Mouse (Mus musculus) forebrain, embryonic 16.5 days (tissue): Measurements from ENCODE around the gene Cap2. TPM values are rescaled to one million over a fixed set of nuclear protein-coding genes. Genes with fewer than 3 reads are reported as not detected.

Experiments
- ATAC-seq: fragments of 200-750 bp; cut with Nextera tagmentation; 2 replicates; pipeline ENCODE4 v1.8.0; 2017; ENCODE audit warnings: mild to moderate bottlenecking, moderate library complexity
- H3K27ac ChIP-seq: fragments of 300-500 bp; sonication (generic); 2 replicates; pipeline ENCODE4 v1.5.1; 2014; ENCODE audit warnings: low read length, control low read depth
- H3K27me3 ChIP-seq: fragments of 300-500 bp; sonication (generic); replicated peaks from 2 replicates; pipeline ENCODE4 v1.6.1; 2014; ENCODE audit warnings: low read length; ENCODE audit not compliant: control insufficient read depth, insufficient read depth
- H3K36me3 ChIP-seq: fragments of 300-500 bp; sonication (generic); 2 replicates; pipeline ENCODE4 v1.6.1; 2014; ENCODE audit not compliant: control insufficient read depth, insufficient read depth
- H3K4me1 ChIP-seq: fragments of 300-500 bp; sonication (generic); replicated peaks from 2 replicates; pipeline ENCODE4 v1.6.1; 2014; ENCODE audit warnings: low read length; ENCODE audit not compliant: control insufficient read depth, insufficient read depth
- H3K4me2 ChIP-seq: fragments of 300-500 bp; sonication (generic); 2 replicates; pipeline ENCODE4 v1.6.1; 2014; ENCODE audit warnings: mild to moderate bottlenecking, low read length, control low read depth
- H3K4me3 ChIP-seq: fragments of 300-500 bp; sonication (generic); replicated peaks from 2 replicates; pipeline ENCODE4 v1.5.1; 2014; ENCODE audit warnings: mild to moderate bottlenecking, low read length, control low read depth
- H3K9ac ChIP-seq: fragments of 300-500 bp; sonication (generic); replicated peaks from 2 replicates; pipeline ENCODE4 v1.6.1; 2014; ENCODE audit warnings: low read depth, low read length, control low read depth
- H3K9me3 ChIP-seq: fragments of 300-500 bp; sonication (generic); 2 replicates; pipeline ENCODE4 v1.6.1; 2016; ENCODE audit warnings: low read length; ENCODE audit not compliant: control insufficient read depth
- WGBS: fragments of 180-500 bp; shearing (Covaris S2); extraction: QIAGEN DNeasy Blood & Tissue Kit; methylation state at CpG from one replicate; pipeline ENCODE4 v1.1.7; 2014; 5-methylcytosine and 5-hydroxymethylcytosine counted together
- polyA plus RNA-seq: library from polyadenylated mRNA; unstranded; fragments of >200 nt; fragmentation: Nextera tagmentation; extraction: Ambion mirVana; gene quantifications from 2 replicates; pipeline ENCODE4 v1.2.1, GENCODE M21; 2015

Gene Cap2
- polyA plus RNA-seq, 1 experiment from 2014 or later: 15.6 TPM

DNA sequence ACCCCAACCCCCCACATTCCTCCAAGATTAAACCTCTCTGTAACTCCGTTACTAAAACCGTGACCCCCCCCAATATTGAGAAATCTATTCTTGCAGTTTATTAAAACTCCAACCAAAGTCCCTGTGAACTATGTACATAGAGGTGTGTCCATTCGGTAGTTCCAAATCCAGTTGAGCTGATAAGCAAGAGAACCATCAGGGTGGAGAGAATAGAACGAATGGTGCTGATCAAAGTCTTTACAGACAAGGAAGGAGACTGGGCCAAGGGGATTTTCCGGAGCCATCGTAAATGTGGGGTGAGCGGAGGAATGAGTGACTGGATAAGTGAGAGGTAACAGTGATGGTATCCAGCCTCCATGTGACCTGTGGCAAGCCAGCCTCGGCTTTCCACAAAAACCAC, 28.9 kb downstream of the Cap2 start:
- Histone ChIP-seq H3K9me3 (no peaks in the 10 kb centered on the region), H3K36me3 (no peaks in the 10 kb centered on the region), H3K27me3 (no peaks in the 10 kb centered on the region), H3K4me3 (no peak overlapping the region), H3K4me2 (no peak overlapping the region), H3K9ac (no peak overlapping the region), H3K4me1 (peaks cover 14% of the 10 kb centered on the region), H3K27ac (no peak overlapping the region)
- ATAC-seq: no peak
- 85% methylated on average over 8 of the region's 8 CpGs for WGBS

DNA sequence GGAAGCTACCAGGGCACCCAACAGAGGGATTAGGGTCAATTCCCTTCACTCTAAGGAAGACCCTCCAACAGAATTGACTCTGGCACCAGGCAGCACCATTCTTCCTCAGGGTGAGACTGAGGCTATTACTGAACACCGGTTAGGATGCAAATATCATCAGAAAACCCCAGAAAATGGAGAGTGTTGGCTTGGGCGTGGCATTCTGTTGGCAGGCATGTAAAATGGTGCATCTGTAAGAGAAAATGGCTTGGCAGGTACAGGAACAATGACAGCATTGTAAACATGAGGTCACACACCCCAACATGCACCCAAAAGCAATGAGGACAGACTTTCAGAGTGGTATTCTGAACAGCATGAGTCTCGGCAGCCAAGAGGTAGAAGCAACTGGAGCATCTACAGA, 30.0 kb downstream of the Cap2 start:
- no peak for ATAC-seq
- peaks cover 14% of the 10 kb centered on the region for H3K4me1 ChIP-seq
- H3K27ac ChIP-seq: no peak overlapping the region
- H3K27me3 ChIP-seq: no peaks in the 10 kb centered on the region
- no peak overlapping the region for H3K4me2 ChIP-seq
- H3K9me3 ChIP-seq: no peaks in the 10 kb centered on the region
- no peak overlapping the region for H3K4me3 ChIP-seq
- H3K9ac ChIP-seq: no peak overlapping the region
- WGBS: 87% methylated on average over 3 of the region's 3 CpGs
- H3K36me3 ChIP-seq: no peaks in the 10 kb centered on the region

DNA sequence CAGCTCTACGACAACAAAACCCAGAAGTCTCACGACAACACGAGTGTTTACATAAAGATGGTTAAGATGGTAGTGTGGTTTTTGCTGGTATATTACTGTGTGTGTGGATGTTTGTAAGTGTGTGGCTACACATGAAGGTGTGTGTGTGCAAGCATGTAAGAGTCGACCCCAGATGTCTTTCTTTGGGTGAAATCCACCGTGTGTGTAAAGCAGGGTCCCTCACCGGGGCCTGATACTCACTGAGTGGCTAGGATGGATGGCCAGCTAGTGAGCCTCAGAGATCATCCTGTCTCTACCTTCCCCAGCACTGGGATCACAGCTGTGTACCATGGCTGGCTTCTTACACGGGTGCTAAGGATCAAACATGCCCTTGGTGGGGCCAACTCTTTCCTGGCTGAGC, 30.6 kb downstream of the Cap2 start:
- Histone ChIP-seq H3K4me1 (peaks cover 14% of the 10 kb centered on the region), H3K4me3 (no peak overlapping the region), H3K36me3 (no peaks in the 10 kb centered on the region), H3K27me3 (no peaks in the 10 kb centered on the region), H3K4me2 (no peak overlapping the region), H3K9me3 (no peaks in the 10 kb centered on the region), H3K9ac (no peak overlapping the region), H3K27ac (no peak overlapping the region)
- WGBS: 92% methylated on average over 7 of the region's 7 CpGs
- no peak for ATAC-seq

- Histone ChIP-seq H3K4me1 (peaks cover 14% of the 10 kb centered on the region), H3K9ac (0 out of 2 replicates have a peak overlapping the region, but pooled peaks have one; percentile 11), H3K27me3 (no peaks in the 10 kb centered on the region), H3K4me3 (no peak overlapping the region), H3K27ac (peak overlapping the region; percentile 3; the same call in 1 of the 2 replicates), H3K4me2 (peak overlapping the region; percentile 35), H3K36me3 (no peaks in the 10 kb centered on the region), H3K9me3 (no peaks in the 10 kb centered on the region)
- 23% methylated on average over 10 of the region's 10 CpGs for WGBS
- ATAC-seq: no peak
Observed at GRCm38 (mm10) chr13:46533342-46534129, 31.9 kb downstream of the Cap2 start.

- Histone ChIP-seq H3K36me3 (no peaks in the 10 kb centered on the region), H3K4me2 (peak overlapping the region; percentile 35), H3K27ac (peak overlapping the region; percentile 3; the same call in 1 of the 2 replicates), H3K9ac (0 out of 2 replicates have a peak overlapping the region, but pooled peaks have one; percentile 11), H3K27me3 (no peaks in the 10 kb centered on the region), H3K4me1 (peaks cover 14% of the 10 kb centered on the region), H3K9me3 (no peaks in the 10 kb centered on the region), H3K4me3 (0 out of 2 replicates have a peak overlapping the region, but pooled peaks have one; percentile 10)
- ATAC-seq: peak; percentile 82
- 3% methylated on average over 11 of the region's 11 CpGs for WGBS
Observed at GRCm38 (mm10) chr13:46534171-46534968, 32.7 kb downstream of the Cap2 start.

GRCm38 (mm10) chr13:46534969-46535785, 33.5 kb downstream of the Cap2 start:
- Histone ChIP-seq H3K4me1 (peaks cover 12% of the 10 kb centered on the region), H3K36me3 (no peaks in the 10 kb centered on the region), H3K4me3 (no peak overlapping the region), H3K27me3 (no peaks in the 10 kb centered on the region), H3K9me3 (no peaks in the 10 kb centered on the region), H3K4me2 (no peak overlapping the region), H3K9ac (no peak overlapping the region), H3K27ac (no peak overlapping the region)
- 56% methylated on average over 5 of the region's 5 CpGs for WGBS
- no peak for ATAC-seq

- Histone ChIP-seq H3K27ac (no peak overlapping the region), H3K4me2 (no peak overlapping the region), H3K36me3 (no peaks in the 10 kb centered on the region), H3K4me3 (no peak overlapping the region), H3K9ac (no peak overlapping the region), H3K9me3 (no peaks in the 10 kb centered on the region), H3K4me1 (peaks cover 23% of the 10 kb centered on the region), H3K27me3 (no peaks in the 10 kb centered on the region)
- ATAC-seq: no peak
- 90% methylated on average over 7 of the region's 7 CpGs for WGBS
Observed at GRCm38 (mm10) chr13:46539284-46539683, 37.6 kb downstream of the Cap2 start.

- no peaks in the 10 kb centered on the region for H3K9me3 ChIP-seq
- 0 out of 2 replicates have a peak overlapping the region, but pooled peaks have one; percentile 7 for H3K27ac ChIP-seq
- 24% methylated on average over 5 of the region's 5 CpGs for WGBS
- peaks cover 30% of the 10 kb centered on the region for H3K4me1 ChIP-seq
- no peak overlapping the region for H3K9ac ChIP-seq
- ATAC-seq: 0 out of 2 replicates have a peak, but pooled peaks have one; percentile 45
- H3K36me3 ChIP-seq: no peaks in the 10 kb centered on the region
- H3K4me2 ChIP-seq: no peak overlapping the region
- H3K4me3 ChIP-seq: no peak overlapping the region
- H3K27me3 ChIP-seq: no peaks in the 10 kb centered on the region
Observed at GRCm38 (mm10) chr13:46540943-46541342, 39.3 kb downstream of the Cap2 start.
